Mouse (Mus musculus) embryonic fibroblast, embryonic 13.5 days (primary cell): ENCODE results near the gene Smco2. TPM values are rescaled to one million over a fixed set of nuclear protein-coding genes. Genes with fewer than 3 reads are reported as not detected.

Source experiments
- H3K27ac ChIP-seq: 2 replicates; pipeline ENCODE4 v1.5.1; 2012; ENCODE audit warnings: low read length, control low read depth, inconsistent platforms; ENCODE audit not compliant: insufficient read depth
- H3K4me1 ChIP-seq: 2 replicates; pipeline ENCODE4 v1.6.1; 2011; ENCODE audit warnings: low read length; ENCODE audit not compliant: control insufficient read depth, insufficient read depth
- H3K4me3 ChIP-seq: 2 replicates; pipeline ENCODE4 v1.5.1; 2011; ENCODE audit warnings: mild to moderate bottlenecking, control low read depth, low read length; ENCODE audit not compliant: insufficient read depth
- CTCF ChIP-seq: IDR thresholded peaks from 2 replicates; pipeline ENCODE4 v1.5.1; 2011; ENCODE audit warnings: mild to moderate bottlenecking, control low read depth, low read length, moderate library complexity, borderline replicate concordance; ENCODE audit not compliant: insufficient read depth
- POLR2A ChIP-seq: IDR thresholded peaks from 2 replicates; pipeline ENCODE4 v1.6.1; 2011; ENCODE audit warnings: low read depth, mild to moderate bottlenecking, control low read depth, low read length, moderate library complexity
- polyA plus RNA-seq: library from polyadenylated mRNA; stranded (reverse); fragments of >200 nt; gene quantifications from 2 replicates; pipeline ENCODE4 v1.2.4, GENCODE M21; 2011; ENCODE audit warnings: low read depth; ENCODE audit not compliant: missing spikeins, insufficient read length

Gene Smco2
- not detected in 2 replicates for polyA plus RNA-seq

DNA sequence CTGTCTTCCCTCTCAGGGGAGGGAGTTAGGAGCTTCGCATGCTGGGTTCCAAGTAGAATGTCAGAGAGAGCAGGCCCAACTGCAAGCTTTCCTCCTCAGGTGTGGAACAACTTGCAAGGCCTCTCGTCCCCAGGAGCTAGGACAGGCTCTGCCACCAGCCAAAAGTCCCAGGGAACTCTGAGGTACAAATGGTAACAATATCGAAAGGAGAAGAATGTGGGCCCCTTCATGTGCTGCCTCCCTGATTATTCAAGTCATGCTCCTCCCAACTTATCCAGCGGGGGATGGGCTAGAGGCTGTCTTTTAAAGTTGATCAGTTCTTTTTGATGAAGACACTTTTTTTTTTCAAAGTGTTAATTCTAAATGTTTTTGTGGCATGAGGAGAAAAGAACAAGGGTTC lies at the start of gene Smco2:
Gene Smco2, plus strand, starts transcription at position 55 of the 400 bp plus-strand sequence.
- no peak within 1 kb of the TSS for H3K4me3 ChIP-seq
- TF ChIP-seq CTCF (no peak), POLR2A (no peak)
- H3K27ac ChIP-seq = no peak within 1 kb of the TSS
- H3K4me1 ChIP-seq = 0 out of 2 replicates have a peak, but pooled peaks cover 3% of the 10 kb centered on the region

DNA sequence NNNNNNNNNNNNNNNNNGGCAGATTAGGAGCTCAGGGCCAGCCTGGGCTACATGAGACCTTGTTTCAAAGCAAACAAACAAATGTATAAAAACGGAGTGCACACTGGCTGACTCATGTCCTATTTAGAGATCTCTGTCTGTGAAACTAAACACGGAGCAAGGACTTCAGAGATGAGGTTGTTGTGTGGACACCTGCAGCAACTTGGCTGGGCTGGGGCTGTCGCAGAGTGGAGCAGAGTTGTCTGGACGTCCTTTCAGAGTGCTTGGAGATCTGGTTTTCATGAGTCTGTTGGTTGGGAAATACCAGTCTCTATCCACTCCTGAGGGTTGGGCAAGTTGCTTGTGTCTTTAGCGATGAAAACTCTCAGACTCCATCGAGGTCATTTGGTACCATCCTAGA lies 39.9 kb upstream of the Smco2 start:
- Histone ChIP-seq H3K27ac (no peak overlapping the region), H3K4me3 (no peak overlapping the region), H3K4me1 (no peaks in the 10 kb centered on the region)
- TF ChIP-seq CTCF (no peak), POLR2A (no peak)

DNA sequence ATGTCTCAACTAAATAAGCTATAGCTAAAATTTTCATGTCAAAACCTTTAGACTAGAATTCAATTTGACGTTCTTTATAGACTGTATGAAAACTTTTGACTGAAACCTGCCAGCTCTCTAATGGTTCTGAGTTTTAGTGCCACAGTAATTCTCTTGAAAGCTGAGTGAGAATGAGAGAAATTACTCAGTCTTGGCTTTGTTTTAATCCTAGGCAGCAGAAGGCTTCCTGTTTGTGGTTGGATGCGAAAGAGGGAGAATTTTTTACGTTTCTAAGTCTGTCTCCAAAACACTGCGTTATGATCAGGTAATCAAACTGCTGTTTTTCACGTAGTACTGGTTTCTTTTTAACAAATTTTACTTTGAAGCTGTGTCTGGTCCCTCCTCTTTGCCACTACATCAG lies 36.9 kb upstream of the Smco2 start:
- Histone ChIP-seq H3K27ac (no peak overlapping the region), H3K4me1 (no peaks in the 10 kb centered on the region), H3K4me3 (no peak overlapping the region)
- TF ChIP-seq CTCF (no peak), POLR2A (no peak)

DNA sequence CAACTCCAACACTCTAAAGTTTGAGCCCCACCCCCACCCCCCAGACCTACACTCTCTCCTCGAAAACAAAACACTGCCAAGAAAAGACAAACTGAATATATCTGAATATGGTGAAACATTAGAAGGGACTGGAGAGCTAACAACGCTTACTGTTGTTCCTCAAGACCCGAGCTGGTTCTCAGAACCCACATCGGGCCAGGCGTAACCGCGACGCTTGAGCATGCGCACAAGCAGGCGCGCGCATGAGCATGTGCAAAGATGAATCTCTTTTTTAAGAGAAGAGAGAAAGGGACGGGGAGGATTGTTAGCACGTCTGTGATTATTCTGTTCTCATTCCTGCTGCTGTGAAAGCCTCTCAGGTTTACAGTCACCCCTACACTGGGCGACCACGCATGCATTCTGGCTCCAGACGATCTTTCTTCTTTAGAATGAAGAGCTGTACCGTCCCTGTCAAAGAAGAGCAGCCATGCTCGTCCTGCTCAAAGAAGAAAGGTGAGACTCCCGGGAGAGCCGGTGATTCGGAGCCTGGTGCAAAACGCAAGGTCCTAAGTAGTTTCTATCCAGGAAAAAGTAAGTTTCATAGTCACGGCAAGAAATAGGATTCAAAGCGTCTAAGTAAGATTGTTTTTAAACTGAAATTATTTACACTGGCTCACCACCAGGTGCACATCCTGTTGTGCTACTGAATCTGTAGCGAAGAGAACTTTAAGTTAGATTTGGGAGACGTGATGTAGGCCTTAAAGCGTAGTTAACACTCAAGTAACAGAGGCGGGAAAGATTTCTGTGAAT lies 29.5 kb upstream of the Smco2 start:
- Histone ChIP-seq H3K4me3 (no peak overlapping the region), H3K4me1 (no peaks in the 10 kb centered on the region), H3K27ac (no peak overlapping the region)
- no peak for TF ChIP-seq CTCF
- no peak for TF ChIP-seq POLR2A

DNA sequence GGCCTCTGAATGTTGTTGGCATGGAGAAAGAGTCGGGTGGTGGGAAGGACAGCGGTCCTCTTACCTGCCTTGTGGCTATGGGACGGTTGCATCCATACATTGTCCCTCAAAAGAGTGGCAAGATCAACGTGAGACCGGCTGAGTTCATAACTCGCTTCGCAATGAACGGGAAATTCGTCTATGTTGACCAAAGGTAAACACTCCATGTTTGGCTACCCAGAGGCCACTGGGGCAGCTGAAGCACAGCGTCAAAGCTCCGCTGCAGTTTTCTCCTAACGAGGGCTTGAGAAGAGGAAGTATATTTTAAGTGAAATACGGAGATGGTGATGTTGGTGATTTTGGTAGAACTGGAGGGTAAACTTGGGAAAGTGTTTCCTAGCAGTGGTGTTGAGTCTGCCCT lies 27.9 kb upstream of the Smco2 start:
- H3K4me3 ChIP-seq = no peak overlapping the region
- no peak overlapping the region for H3K27ac ChIP-seq
- no peaks in the 10 kb centered on the region for H3K4me1 ChIP-seq
- TF ChIP-seq POLR2A (no peak), CTCF (no peak)

DNA sequence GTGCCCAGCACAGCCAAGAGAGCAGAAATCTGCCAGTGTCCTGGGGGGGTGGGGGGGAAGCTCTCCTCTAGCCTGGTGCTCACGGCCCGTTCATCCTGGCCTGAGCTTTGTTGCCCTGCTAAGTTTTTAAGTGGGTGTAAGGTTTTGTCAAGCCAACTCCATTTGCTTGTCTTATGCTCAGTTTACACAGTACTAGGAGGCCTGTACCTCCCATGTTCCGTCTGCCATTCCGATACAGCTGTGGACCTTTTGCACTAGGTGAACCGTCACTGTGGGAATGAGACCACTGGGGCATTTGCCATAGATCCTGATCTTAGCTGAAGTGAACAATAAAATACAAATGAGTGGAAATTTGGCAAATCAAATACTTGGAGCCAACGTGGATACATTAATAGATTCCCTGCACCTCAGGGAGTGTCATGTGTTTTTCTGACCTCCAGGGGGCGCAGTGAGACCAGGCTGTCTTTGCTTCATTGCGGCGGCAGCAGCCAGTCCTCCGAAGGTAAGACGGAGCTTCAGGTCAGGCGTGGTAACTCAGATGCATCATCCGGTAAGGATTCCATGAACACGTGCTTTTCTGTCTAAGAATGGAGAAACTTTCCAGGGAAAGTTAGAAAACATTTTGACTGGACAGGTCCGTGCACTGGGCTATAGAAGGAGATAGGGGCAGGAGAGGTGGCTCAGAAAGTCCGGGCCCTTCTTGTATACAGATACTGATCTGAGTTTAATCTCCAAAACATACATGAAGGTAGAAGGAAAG lies 25.0 kb upstream of the Smco2 start:
- TF ChIP-seq POLR2A = no peak
- TF ChIP-seq CTCF = peak; percentile 93
- no peak overlapping the region for H3K4me3 ChIP-seq
- no peaks in the 10 kb centered on the region for H3K4me1 ChIP-seq
- no peak overlapping the region for H3K27ac ChIP-seq

DNA sequence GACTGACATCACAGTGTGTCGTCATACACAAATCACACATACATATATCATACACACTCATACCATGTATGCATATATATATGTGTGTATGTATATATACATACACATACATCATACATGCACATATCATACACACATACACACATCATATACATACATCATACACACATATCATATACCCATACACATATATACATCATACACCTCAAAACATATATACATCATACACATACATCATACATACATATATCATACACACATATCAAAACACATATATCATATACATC lies 24.5 kb upstream of the Smco2 start:
- H3K4me3 ChIP-seq = no peak overlapping the region

DNA sequence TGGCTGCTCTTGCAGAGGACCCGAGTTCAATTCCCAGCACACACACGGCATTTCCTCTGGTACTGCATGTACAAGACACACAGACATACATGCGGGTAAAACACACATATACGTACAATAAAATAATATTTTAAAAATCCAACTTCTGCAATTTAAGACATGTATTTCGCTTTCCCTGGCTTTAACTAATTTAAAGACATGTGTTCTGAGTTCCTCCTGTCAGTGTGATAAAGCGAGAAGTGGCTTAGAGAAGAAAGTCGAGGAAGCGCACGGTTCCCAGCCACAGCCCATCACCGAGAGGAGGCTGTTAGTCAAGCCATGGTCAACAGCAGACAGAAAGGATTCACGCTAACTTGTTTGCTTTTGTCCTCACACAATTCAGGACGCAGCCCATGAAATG lies 18.6 kb upstream of the Smco2 start:
- no peak for TF ChIP-seq CTCF
- no peak for TF ChIP-seq POLR2A
- Histone ChIP-seq H3K4me1 (no peaks in the 10 kb centered on the region), H3K27ac (no peak overlapping the region), H3K4me3 (no peak overlapping the region)

More for the DNA sequence above, 24.5 kb upstream of the Smco2 start:
- no peak overlapping the region for H3K27ac ChIP-seq
- H3K4me1 ChIP-seq = no peaks in the 10 kb centered on the region
- TF ChIP-seq CTCF = no peak

DNA sequence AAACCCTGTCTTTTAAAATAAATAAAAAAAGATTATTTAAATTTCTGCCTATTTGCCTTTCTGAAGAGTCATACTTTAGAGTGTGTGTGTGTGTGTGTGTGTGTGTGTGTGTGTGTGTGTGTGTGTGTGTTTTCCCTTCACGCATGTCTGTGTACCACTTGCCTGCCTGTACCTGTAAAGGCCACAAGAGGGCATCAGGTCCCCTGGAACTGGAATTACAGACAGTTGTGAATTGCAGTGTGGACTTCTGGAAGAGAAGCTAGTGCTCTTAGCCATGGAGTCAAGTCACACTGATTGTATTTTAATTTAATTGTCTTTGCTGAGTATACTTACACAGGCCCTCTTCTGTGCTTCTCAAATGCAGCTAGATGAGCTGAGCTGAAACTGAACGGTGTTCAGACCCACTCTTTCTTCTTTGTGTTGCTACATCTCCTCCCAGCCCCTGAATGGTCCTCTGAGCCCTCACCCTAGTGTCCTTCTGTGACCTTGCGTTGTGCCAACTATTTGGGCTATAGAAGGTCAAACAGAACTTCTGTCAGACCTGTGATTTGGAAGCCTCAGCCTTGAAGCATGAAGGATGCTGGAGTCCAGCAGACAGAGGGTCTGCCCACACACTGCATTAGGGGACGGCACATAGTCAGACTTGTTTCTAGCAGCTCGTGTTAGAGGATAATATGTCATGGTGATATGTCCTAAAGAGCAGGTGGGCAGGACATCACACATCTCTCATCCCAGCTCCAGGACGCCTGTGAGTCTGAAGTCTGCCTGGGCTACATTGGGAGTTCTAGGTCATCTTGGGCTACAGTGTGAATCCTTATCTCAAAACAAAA lies 16.2 kb upstream of the Smco2 start:
- no peak overlapping the region for H3K27ac ChIP-seq
- H3K4me3 ChIP-seq = no peak overlapping the region
- no peaks in the 10 kb centered on the region for H3K4me1 ChIP-seq
- peak; percentile 87 for TF ChIP-seq CTCF
- TF ChIP-seq POLR2A = no peak
